Mouse (Mus musculus) liver (tissue): ENCODE measurements around the gene Tnfrsf21.

Experiments used
- DNase-seq: peaks from one replicate; pipeline ENCODE4 v3.0.0-alpha.2; 2020; ENCODE audit warnings: mixed read lengths

Tnfrsf21 gene

DNA sequence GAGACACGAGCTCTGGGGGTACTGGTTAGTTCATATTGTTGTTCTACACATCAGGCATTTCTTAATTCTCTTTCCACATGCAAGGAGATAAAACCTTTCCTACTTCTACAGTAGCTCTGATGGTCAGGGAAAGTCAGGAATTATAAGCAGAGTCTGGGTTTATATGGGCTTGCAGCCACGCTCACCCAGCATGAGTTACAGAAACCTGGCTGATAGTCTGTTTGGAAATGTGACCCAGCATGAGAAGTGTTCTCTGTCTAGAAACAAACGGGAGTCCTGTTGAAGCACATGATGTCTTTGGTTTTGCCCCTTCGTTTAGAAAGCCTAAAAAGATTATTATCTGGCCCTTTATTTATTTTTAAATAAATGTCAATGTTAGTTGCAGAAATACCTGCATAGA lies 118.6 kb downstream of the Tnfrsf21 start:
- DNase-seq = no peak

DNA sequence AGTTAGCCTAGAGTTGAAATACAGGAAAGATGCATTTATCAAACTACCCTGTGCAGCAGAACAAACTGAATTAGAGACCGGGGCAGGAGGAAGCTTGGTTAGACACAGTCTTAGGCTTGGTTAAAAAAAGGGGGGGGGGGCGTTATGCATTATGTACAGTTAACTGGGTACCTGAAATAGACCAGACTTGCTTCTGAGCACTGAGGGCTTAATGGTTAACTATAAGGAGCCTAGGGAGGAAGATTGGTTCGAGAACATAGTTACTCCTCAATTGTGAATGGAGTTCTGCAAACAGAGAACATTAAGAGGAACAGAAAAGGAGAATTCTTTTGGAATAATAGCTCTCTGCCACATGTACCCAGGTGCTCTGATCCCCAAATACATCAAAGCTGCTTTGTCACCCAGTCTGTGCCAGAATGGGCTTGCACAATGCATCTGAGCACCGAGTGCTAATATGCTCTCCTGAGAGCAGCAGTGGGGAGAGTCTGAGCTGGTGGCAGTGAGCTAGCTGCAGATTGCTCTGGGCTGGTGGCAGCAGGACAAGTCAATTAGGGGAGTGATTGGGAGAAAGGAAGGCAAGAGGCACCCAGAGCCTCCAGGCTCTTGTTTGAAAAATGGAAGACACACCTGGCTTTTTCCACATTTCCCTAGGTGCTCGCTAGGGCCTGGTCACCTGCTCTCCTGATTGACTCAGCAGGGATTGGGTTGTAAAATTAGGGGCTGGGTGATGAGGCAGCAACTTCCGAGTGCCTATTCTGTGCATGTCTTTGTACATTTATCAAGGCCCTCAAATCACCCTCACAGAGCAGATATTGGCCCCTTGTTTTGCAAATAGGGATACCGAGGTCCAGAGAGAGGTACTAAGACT lies 119.3 kb downstream of the Tnfrsf21 start:
- DNase-seq = no peak

DNA sequence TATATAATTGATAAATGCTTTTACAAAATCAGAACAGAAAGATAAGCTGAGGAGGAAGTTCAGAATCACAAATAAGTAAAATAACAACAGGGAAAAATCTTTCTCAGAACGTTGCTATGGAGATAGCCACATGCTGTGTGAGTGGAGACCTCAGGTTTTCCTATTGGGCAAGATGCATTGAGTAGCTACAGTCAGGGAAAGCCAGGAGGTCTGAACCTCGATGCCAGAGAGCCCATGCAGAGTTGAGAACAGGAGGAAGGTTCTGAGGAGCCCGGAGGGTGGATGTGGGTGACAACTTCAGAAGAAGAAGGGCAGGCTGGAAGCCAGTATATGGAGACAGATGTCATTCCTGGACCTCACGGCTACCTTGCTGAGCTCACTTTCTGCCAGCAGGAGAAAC lies 120.4 kb downstream of the Tnfrsf21 start:
- DNase-seq = no peak

DNA sequence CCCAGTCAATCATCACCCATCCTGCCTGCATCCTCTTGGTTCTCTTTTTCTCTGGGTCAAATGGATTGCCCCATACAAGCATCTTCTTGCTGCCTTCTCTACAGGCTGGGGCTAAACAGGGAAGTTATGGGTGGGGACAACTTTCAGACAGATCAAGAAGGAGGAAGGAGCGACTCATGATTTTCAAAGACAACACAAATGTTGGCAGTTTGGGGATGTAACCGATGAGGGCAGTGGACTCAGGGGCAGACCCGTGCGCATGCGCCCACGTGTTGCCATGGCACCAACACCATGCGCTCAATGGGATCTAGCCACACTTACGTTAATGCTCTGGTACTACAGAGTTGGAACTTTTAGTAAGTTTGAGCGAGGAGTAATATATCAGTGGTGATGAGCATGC lies 121.5 kb downstream of the Tnfrsf21 start:
- peak; percentile 15 for DNase-seq

DNA sequence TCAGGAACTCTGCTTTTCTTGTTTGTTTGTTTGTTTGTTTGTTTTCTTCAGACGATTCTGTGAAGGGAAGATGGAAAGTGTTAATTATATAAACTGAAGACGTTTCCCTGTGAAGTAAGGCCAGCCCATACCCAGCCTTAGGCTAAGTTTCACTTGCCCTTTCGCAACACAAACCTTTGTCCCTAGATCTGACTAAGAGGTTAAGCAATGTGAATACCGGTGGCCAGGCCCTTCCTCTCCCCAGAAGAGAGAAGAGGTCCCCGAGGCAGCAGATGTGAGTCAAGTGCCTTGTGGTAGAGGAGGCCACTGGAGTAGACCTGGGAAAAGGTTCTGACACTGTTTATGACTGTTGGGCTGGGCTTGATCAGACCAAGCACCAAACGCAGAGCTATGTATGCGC lies 122.0 kb downstream of the Tnfrsf21 start:
- DNase-seq = peak; percentile 30
